Mouse (Mus musculus) layer of hippocampus, adult 9-11 months (tissue): ENCODE data around the gene Ugt1a8.
"Not testable (repeated sequence)": the region's sequence is repeated elsewhere in the genome, so short reads cannot be mapped to it uniquely, and the experiment has no call there.

ENCODE experiments used
- DNase-seq: peaks from one replicate; pipeline ENCODE4 v3.0.0; 2022

Gene Ugt1a8

GRCm38 (mm10) chr1:88109604-88110003, 22.0 kb downstream of the Ugt1a8 start:
- DNase-seq, result not testable (repeated sequence)

DNA sequence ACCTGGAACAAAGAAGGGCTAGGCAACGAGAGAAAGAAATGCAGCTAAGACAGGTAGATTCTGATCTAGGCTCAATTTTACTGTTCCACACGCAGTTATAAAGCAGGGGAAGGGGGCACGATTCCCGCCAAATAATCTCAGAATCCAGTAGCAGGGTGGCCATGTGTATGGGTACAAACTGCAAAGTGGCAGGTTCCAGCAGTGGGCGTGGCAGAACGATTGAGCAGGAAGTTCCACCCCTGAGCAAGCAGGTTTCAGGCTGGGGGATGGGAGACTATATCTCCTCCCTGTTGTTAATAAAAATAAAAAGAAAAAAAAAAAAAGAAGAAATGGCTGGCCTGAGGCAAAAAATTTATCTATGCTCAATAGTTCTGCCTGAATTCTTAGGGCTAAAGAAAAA, 25.2 kb downstream of the Ugt1a8 start:
- not testable (repeated sequence) for DNase-seq

DNA sequence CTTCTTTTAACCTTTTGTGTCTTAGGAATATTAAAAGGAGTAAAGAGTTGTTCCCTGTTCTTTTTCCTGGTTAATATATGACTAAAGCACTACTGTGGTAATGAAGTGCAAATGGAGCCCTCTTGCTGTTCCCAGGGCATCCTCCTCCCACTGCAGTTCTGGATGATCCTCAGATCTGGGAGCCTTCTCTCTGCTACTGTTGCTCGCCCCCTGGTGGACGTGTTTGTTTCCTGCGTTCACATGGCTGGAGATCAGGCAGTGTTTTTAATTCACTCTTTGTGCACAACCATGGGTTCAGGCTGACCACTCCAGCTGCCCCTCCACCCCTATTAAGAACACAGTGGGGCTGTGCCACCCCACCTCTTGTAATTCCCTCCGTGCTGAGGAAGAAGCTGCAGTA, 32.9 kb downstream of the Ugt1a8 start:
- DNase-seq, result not testable (repeated sequence)

GRCm38 (mm10) chr1:88121521-88121920, 33.9 kb downstream of the Ugt1a8 start:
- not testable (repeated sequence) for DNase-seq

- not testable (repeated sequence) for DNase-seq
These were observed 38.3 kb downstream of the Ugt1a8 start for GRCm38 (mm10) chr1:88125827-88126360.

DNA sequence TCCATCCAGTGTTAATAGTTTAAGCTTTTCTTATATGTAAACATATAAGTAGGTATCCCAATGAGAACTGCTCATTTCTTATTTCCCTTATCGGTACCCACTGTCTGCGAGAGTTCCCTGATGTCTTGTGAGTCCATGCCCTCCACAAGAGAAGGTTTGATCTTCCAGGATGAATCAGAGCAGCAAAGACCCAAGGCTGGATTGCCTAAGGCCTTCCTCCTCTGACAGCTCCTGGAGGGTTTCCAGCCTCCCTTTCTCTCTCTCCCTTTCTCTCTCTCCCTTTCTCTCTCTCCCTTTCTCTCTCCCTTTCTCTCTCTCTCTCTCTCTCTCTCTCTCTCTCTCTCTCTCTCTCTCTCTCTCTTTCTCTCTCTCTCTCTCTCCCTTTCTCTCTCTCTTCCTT, 41.5 kb downstream of the Ugt1a8 start:
- DNase-seq, result not testable (repeated sequence)

GRCm38 (mm10) chr1:88130223-88130622, 42.6 kb downstream of the Ugt1a8 start:
- DNase-seq, result not testable (repeated sequence)

DNA sequence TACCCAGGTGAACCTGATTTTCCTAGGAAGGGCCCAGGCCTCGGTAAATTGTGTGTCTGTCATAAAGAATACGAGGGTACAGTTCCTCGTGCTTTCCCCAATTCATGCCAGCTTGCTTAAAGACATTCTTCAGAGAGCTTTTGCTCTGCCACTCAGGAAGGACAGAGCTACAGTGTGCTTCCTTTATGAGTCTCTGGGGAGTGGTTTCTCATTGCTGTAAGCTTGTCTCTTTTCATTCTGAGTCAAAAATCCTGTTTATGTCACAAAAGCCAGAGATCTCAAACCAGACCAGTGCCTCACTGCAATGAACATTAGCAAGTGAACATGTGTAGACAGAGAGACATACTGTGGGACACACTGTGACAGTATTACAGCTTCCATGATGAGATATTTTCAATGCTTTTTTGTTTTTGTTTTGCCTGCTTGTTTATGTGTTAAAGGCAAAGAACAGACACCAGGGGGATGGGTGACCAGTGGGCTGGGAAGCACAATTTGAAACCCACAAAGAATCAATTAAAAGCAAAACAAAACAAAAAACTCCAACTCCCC, 46.4 kb downstream of the Ugt1a8 start:
- no peak for DNase-seq

- DNase-seq, result peak; percentile 18
These were observed 46.9 kb downstream of the Ugt1a8 start, which contains the start of gene Ugt1a6a for GRCm38 (mm10) chr1:88134457-88135011. TSS of gene Ugt1a6a (plus strand) at chr1:88134809.

- not testable (repeated sequence) for DNase-seq
These were observed 47.8 kb downstream of the Ugt1a8 start for GRCm38 (mm10) chr1:88135229-88135904.

GRCm38 (mm10) chr1:88136646-88137045, 49.0 kb downstream of the Ugt1a8 start:
- DNase-seq, result no peak

DNA sequence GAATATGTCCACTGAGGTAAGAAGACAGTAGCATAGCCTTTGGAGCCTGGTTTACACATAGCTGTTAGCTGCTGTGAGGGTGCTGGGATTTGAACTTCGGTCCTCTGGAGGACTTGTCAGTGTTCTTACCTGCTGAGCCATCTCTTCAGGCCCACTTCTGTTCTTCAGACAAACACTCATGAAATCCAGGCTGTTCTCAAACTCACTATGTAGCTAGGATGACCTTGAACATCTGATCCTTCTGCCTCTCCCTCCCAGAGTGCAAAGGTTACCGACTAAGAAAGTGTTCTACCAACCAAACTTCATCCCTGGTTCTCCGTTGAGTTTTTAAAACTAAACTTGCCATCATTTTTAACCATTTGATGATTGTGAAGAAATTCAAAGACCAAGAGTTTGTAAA, 49.7 kb downstream of the Ugt1a8 start:
- DNase-seq, result no peak

GRCm38 (mm10) chr1:88138145-88138544, 50.5 kb downstream of the Ugt1a8 start:
- no peak for DNase-seq

GRCm38 (mm10) chr1:88140492-88140891, 52.9 kb downstream of the Ugt1a8 start:
- DNase-seq, result not testable (repeated sequence)

DNA sequence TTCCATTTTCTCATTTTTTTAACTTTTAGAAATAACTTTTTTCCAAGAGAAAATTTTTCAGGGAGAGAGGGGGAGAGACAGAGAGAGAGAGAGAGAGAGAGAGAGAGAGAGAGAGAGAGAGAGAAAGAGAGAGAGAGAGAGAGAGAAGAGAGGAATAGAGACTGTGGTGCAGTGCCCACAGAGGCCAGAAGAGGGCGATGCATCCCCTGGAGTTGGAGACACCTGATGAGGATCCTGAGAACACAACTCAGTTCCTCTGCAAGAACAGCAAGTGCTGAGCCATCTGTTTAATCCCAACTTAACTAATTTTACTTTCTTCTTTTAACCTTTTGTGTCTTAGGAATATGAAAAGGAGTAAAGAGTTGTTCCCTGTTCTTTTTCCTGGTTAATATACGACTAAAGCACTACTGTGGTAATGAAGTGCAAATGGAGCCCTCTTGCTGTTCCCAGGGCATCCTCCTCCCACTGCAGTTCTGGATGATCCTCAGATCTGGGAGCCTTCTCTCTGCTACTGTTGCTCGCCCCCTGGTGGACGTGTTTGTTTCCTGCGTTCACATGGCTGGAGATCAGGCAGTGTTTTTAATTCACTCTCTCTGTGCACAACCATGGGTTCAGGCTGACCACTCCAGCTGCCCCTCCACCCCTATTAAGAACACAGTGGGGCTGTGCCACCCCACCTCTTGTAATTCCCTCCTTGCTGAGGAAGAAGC, 56.5 kb downstream of the Ugt1a8 start:
- not testable (repeated sequence) for DNase-seq

- not testable (repeated sequence) for DNase-seq
These were observed 57.7 kb downstream of the Ugt1a8 start for GRCm38 (mm10) chr1:88145278-88145677.

DNA sequence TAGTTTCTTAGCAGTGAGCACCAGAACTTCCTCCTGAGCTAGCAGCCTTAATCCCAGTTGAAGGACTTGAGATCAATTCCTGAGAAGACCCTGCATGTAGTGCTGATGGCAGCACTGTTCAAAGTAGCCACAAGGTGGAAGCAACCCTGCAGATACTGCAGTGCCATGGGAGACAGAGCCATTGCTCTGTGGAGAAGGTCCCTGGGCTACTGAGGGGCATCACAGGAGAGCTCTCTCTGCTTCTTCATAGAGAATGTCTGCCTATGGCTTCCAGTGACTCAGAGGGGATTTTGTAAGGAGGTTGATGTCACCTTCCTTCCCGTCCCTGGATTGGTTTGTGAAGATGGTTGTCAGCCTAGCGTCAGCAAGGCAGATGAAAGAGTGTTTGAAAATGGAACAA, 62.5 kb downstream of the Ugt1a8 start:
- not testable (repeated sequence) for DNase-seq

DNA sequence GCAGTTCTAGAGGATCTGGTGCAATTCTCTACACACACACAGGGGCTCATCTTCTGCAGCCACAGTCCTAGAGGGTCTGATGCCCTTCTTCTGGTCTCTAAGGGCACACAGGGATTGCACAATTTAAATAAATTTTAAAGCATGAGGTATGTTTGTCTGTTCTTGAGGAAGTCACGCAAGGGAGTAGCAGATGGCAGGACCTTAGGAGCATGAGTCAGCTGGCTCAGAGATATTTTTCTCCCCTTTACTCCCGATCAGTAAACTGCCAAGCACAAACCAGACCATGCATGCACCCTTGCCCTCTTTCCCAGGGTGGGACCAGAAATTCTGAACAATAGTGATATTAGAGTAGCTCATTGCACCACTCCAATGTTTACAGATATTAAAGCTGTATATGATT, 70.8 kb downstream of the Ugt1a8 start:
- no peak for DNase-seq

- DNase-seq, result no peak
These were observed 78.1 kb downstream of the Ugt1a8 start, which contains the start of gene Ugt1a5 for GRCm38 (mm10) chr1:88165711-88166110. TSS of gene Ugt1a5 (plus strand) at chr1:88166012.

- not testable (repeated sequence) for DNase-seq
These were observed 84.6 kb downstream of the Ugt1a8 start for GRCm38 (mm10) chr1:88172190-88172589.

DNA sequence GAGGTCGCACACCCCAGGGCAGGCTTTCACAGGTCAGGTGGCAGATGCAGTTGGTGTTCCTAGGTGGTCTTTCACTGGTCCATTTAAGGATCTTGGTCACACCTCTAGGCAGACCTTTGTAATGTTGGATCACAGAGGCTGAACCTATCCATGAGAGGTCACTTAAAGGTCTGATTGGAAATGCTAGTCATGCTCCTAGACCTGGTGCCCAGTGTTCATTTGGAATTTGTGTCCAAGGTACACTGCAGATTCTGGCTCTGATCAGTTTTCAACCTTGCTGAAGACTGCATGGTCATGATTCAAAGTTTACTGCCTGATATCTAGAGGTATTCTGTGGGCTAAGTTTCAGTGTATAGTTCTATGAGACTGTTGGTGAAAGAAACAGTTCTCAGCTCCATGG, 92.0 kb downstream of the Ugt1a8 start:
- no peak for DNase-seq

GRCm38 (mm10) chr1:88186325-88186935, 98.8 kb downstream of the Ugt1a8 start:
- DNase-seq, result no peak

- no peak for DNase-seq
These were observed 104.5 kb downstream of the Ugt1a8 start for GRCm38 (mm10) chr1:88192136-88192535.
